Comparison of ENCODE assay signal across 28 mouse cellular contexts in the genomic region with DNA sequence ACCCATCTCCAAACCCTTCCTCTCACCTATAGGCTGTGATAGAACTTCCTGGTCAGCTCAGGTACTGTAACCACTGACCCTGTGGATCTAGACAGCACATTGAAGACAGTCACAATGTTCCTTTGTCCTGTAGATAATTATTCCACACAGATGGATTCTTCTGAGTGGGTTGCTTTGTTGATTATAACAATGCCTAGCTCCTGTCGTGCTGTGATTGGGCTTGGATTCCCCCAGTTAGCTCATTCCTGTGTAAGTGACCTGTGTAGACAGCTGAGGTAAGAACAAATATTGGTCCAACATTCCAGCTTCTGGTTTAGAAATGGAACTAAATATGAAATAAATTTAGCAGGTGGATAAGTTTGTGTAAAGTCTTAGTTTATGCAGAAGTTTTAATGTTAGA. TPM values are rescaled to one million over a fixed set of nuclear protein-coding genes. Genes with fewer than 3 reads are reported as not detected.
"Had no signal": no experiment of that assay in that cellular context is flagged by ENCODE, and none has a peak within 500 bp of the region (broad histone marks: within the 10 kb centered on the region; RNA-seq: fewer than 3 reads in every experiment).

No protein-coding gene starts in this region.

- H3K4me3 ChIP-seq: liver, embryonic 13.5 days; liver, embryonic 15.5 days; lung, embryonic 15.5 days; megakaryocyte, embryonic 14.5 days; midbrain, embryonic 12.5 days; midbrain, embryonic 15.5 days; myocyte; neural tube, embryonic 13.5 days; neural tube, embryonic 15.5 days had no signal

- H3K4me1 ChIP-seq: liver, embryonic 13.5 days; liver, embryonic 15.5 days had no signal

- H3K4me2 ChIP-seq: liver, embryonic 13.5 days; liver, embryonic 15.5 days; lung, embryonic 15.5 days; midbrain, embryonic 12.5 days; midbrain, embryonic 15.5 days; neural tube, embryonic 13.5 days; neural tube, embryonic 15.5 days had no signal

- DNase-seq: liver, embryonic 13.5 days; liver, postnatal 0 days; lung, adult 2 months; lung, postnatal 14 days; lung, postnatal 36 days; right cerebral cortex, adult 18-20 months; right cerebral cortex, postnatal 25 days; right cerebral cortex, postnatal 4 days; spleen, adult 18-20 months; thymus, adult 18-20 months; thymus, postnatal 25 days; thymus, postnatal 4 days had no signal

- H3K9me3 ChIP-seq: liver, embryonic 13.5 days; liver, embryonic 15.5 days; lung, embryonic 15.5 days; megakaryocyte, embryonic 14.5 days; midbrain, embryonic 12.5 days; midbrain, embryonic 15.5 days; neural tube, embryonic 13.5 days; neural tube, embryonic 15.5 days had no signal

- H3K9ac ChIP-seq: liver, embryonic 13.5 days; liver, embryonic 15.5 days; liver, postnatal 0 days; lung, embryonic 15.5 days; midbrain, embryonic 12.5 days; midbrain, embryonic 15.5 days; neural tube, embryonic 13.5 days; neural tube, embryonic 15.5 days had no signal

- ATAC-seq: liver, postnatal 0 days; lung, postnatal 0 days; midbrain, embryonic 15.5 days had no signal

- H3K36me3 ChIP-seq: liver, embryonic 13.5 days; liver, embryonic 15.5 days; lung, embryonic 15.5 days; midbrain, embryonic 12.5 days; midbrain, embryonic 15.5 days; neural tube, embryonic 13.5 days; neural tube, embryonic 15.5 days had no signal

- H3K27me3 ChIP-seq: liver, embryonic 13.5 days; liver, embryonic 15.5 days; lung, embryonic 15.5 days; megakaryocyte, embryonic 14.5 days; midbrain, embryonic 12.5 days; midbrain, embryonic 15.5 days; neural tube, embryonic 13.5 days; neural tube, embryonic 15.5 days had no signal

- H3K27ac ChIP-seq: liver, embryonic 13.5 days; liver, embryonic 15.5 days; lung, embryonic 15.5 days; macrophage; midbrain, embryonic 12.5 days; midbrain, embryonic 15.5 days; neural tube, embryonic 13.5 days; neural tube, embryonic 15.5 days had no signal

RNA-seq across cellular contexts. Expression of a gene that starts 44.1 kb away (rescaled TPM):
- polyA plus RNA-seq: liver, embryonic 13.5 days; liver, embryonic 15.5 days; liver, postnatal 0 days; lung, adult 2 months; lung, embryonic 15.5 days; lung, postnatal 0 days; macrophage; midbrain, embryonic 12.5 days; midbrain, embryonic 15.5 days; myocyte; neural tube, embryonic 11.5 days; neural tube, embryonic 13.5 days; neural tube, embryonic 15.5 days; small intestine, adult 2 months; stomach, embryonic 14.5 days; stomach, embryonic 16.5 days; thymus, postnatal 0 days; urinary bladder, adult 2 months had no signal
